Mouse (Mus musculus) ES-E14 (cell line): ENCODE data around the gene Sh3glb1.

Experiments
- CHD2 ChIP-seq: IDR thresholded peaks from 2 replicates; pipeline ENCODE4 v1.6.1; 2014; ENCODE audit warnings: mild to moderate bottlenecking, low read depth, low read length, inconsistent platforms
- HCFC1 ChIP-seq: IDR thresholded peaks from 2 replicates; pipeline ENCODE4 v1.6.1; 2012; ENCODE audit warnings: low read length, inconsistent platforms, borderline replicate concordance; ENCODE audit not compliant: insufficient read depth
- MAFK ChIP-seq: IDR thresholded peaks from 2 replicates; pipeline ENCODE4 v1.6.1; 2014; ENCODE audit warnings: mild to moderate bottlenecking, low read depth, low read length, inconsistent platforms; ENCODE audit not compliant: insufficient read depth
- ZC3H11A ChIP-seq: IDR thresholded peaks from 2 replicates; pipeline ENCODE4 v1.6.1; 2012; ENCODE audit warnings: low read depth, mild to moderate bottlenecking, inconsistent platforms, low read length, borderline replicate concordance

DNA sequence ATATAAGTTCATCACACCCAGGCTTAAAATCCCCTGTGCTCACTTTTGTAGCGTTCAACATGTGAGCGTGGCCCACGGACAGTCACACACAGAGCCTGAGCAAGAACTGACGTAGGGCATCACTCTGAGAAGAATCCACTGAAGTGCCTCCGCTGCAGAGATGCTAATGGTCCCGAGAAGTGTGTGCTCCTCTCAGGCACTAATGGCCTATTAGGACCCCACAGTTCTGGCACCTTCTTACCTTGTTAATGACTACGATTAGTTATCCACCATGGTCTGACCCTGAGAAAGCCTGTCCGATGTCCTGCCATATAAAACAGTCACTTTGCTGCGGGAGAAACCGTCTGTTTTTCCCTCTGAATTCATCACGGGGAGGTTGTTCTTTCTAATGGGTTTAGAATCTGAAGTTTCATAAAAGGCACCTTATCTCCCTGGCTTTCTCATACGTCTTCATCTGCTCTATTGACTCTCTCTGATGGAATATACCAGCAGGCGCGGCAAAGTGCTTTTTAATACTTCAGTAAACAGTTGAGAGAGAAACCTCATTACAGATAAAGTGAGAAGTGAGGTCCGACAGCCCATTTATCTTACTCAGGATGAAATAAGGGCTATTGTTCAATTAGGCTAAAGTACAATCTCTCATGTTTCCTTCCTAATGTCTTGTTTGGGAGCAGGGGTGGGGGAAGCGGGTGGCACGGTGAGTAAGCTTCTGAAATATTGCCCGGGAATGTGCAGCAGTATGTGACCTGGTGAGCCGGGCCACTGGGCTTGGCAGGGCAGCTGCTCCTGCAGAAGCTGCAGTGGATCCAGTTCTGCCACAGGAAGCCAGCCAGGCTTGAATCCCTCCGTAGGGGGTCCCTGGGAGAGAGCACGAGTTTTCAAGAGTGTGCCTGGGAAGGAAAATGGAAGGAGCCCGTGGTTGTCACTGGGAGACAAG, 55.5 kb downstream of the Sh3glb1 start:
- no peak for TF ChIP-seq MAFK
- TF ChIP-seq ZC3H11A, result no peak
- no peak for TF ChIP-seq CHD2
- TF ChIP-seq HCFC1, result no peak
